8 mouse cellular contexts compared by ENCODE assay signal in the genomic region with DNA sequence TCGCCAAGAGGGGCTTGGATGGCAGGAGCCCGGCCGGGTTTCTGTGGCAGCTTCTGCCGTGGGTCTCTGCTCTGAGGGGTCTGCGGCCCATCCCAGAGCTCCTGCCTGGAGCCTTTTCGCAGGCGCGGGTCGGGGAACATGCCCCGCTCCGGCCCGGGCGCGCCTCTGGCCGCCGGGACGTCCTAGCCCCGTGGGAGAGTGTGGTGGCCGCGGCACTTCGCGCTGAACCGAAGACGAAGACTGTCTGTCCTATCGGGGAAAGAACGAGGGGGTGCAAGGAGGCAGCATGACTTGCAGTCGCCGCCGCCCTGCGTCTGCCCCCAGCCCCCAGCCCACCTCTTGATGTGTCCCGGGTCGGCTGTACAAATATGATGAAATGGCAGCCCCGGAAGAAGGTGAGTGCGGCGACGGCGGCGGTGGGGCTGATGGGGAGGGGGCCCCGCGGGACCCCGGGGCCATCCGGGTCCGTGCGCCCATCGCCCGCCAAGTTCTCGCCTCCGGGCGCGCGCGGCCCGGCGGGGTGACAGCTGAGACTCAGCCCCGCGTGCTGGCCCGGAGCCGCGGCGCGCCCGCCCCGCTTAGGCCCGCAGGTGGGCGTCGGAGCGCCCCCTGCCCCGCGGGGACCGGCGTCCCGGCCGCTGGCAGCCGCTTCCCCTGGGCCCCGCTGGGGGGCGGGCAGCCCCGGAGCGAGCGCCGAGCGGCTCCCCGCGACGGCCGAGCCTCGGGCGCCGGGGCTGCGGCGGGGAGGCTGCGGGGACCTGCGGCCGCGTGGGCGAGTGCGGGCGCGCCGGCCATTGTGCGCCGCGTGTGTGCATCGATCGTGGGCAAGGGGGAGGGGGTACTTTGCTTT.
DNase-seq lines count a peak whose midpoint lies in the region; ATAC-seq and TF ChIP-seq lines count a peak whose summit lies in the region.

No protein-coding gene starts in this region.

- no peak for TF ChIP-seq CTCF in hindbrain, postnatal 0 days (IDR thresholded peaks at IDR 0.05; ENCODE audit: low read depth)

- peak overlapping the region; percentile 86 for H3K4me2 ChIP-seq in hindbrain, postnatal 0 days (ENCODE audit: low read depth, low read length)
- peak overlapping the region; percentile 66 for H3K4me2 ChIP-seq in midbrain, embryonic 16.5 days (ENCODE audit: low read length)
- peak overlapping the region; percentile 78 for H3K4me2 ChIP-seq in stomach, embryonic 15.5 days

- H3K4me1 ChIP-seq in hindbrain, postnatal 0 days (ENCODE audit: insufficient read depth, low read length), result peaks cover 5% of the 10 kb centered on the region; the same call in 1 of the 2 replicates
- H3K4me1 ChIP-seq in midbrain, embryonic 16.5 days (ENCODE audit: control insufficient read depth, insufficient read depth, low read length), result peaks cover 30% of the 10 kb centered on the region
- no peaks in the 10 kb centered on the region for H3K4me1 ChIP-seq in stomach, embryonic 15.5 days

- peak overlapping the region; percentile 87 for H3K27ac ChIP-seq in hindbrain, postnatal 0 days
- peak overlapping the region; percentile 89 for H3K27ac ChIP-seq in midbrain, embryonic 16.5 days (ENCODE audit: low read length)
- peak overlapping the region; percentile 91 for H3K27ac ChIP-seq in stomach, embryonic 15.5 days

- peak overlapping the region; percentile 93 for H3K9ac ChIP-seq in hindbrain, postnatal 0 days (replicated peaks; ENCODE audit: low read length)
- H3K9ac ChIP-seq in midbrain, embryonic 16.5 days (ENCODE audit: low read depth, low read length), result peak overlapping the region; percentile 85
- peak overlapping the region; percentile 70 for H3K9ac ChIP-seq in stomach, embryonic 15.5 days

- DNase-seq in layer of hippocampus, postnatal 10 days (ENCODE audit: low spot score in 2 of 2), result peak; percentile 39 to 63
- DNase-seq in layer of hippocampus, adult 9-11 months, result no peak
- DNase-seq in cerebellum, postnatal 10 days, result peak; percentile 62 to 67
- DNase-seq in gastrocnemius, postnatal 10 days, result peak; percentile 48
- peak; percentile 71 for DNase-seq in hindbrain, postnatal 0 days (ENCODE audit: low spot score)
- DNase-seq in liver, result peak; percentile 11

- peaks cover 4% of the 10 kb centered on the region; the same call in 1 of the 2 replicates for H3K9me3 ChIP-seq in hindbrain, postnatal 0 days (ENCODE audit: low read length)
- no peaks in the 10 kb centered on the region for H3K9me3 ChIP-seq in midbrain, embryonic 16.5 days (replicated peaks; ENCODE audit: control insufficient read depth, low read length, poor library complexity, severe bottlenecking)
- no peaks in the 10 kb centered on the region for H3K9me3 ChIP-seq in stomach, embryonic 15.5 days

- no peaks in the 10 kb centered on the region for H3K27me3 ChIP-seq in hindbrain, postnatal 0 days (ENCODE audit: insufficient read depth, low read length)
- no peaks in the 10 kb centered on the region; the same call in 1 of the 2 replicates for H3K27me3 ChIP-seq in midbrain, embryonic 16.5 days (ENCODE audit: control insufficient read depth, insufficient read depth, low read depth, low read length)
- no peaks in the 10 kb centered on the region for H3K27me3 ChIP-seq in stomach, embryonic 15.5 days (replicated peaks)

- H3K36me3 ChIP-seq in hindbrain, postnatal 0 days (ENCODE audit: insufficient read depth, low read length), result no peaks in the 10 kb centered on the region
- no peaks in the 10 kb centered on the region for H3K36me3 ChIP-seq in midbrain, embryonic 16.5 days (ENCODE audit: control insufficient read depth, insufficient read depth, low read length)
- H3K36me3 ChIP-seq in stomach, embryonic 15.5 days, result no peaks in the 10 kb centered on the region

- WGBS in hindbrain, postnatal 0 days, result under 1% methylated on average over 103 of the region's 104 CpGs
- WGBS in midbrain, embryonic 16.5 days, result under 1% methylated on average over 84 of the region's 104 CpGs
- WGBS in stomach, embryonic 15.5 days, result under 1% methylated on average over 89 of the region's 104 CpGs

- ATAC-seq in hindbrain, postnatal 0 days, result peak; percentile 25; the same call in 1 of the 2 replicates
- ATAC-seq in midbrain, embryonic 16.5 days, result peak; percentile 30; the same call in 1 of the 2 replicates
- peak; percentile 45; the same call in 1 of the 2 replicates for ATAC-seq in stomach, embryonic 15.5 days (ENCODE audit: insufficient read depth, low FRiP score, low read depth)

- H3K4me3 ChIP-seq in hindbrain, postnatal 0 days (ENCODE audit: low read length), result peak overlapping the region; percentile 84
- peak overlapping the region; percentile 58 for H3K4me3 ChIP-seq in midbrain, embryonic 16.5 days (ENCODE audit: low read depth, low read length)
- peak overlapping the region; percentile 68 for H3K4me3 ChIP-seq in stomach, embryonic 15.5 days (replicated peaks)
